Mouse (Mus musculus): ENCODE data around the gene Arid3c.

- TF ChIP-seq CTCF (conservative IDR thresholded peaks at IDR 0.05; ENCODE audit: insufficient read depth, insufficient read length, low read depth, low read length) (no peak), POLR2A (IDR thresholded peaks at IDR 0.05; ENCODE audit: low read depth, low read length) (no peak)
These were observed at the start of gene Arid3c for GRCm38 (mm10) chr4:41731052-41731765.
